Mouse (Mus musculus) liver, embryonic 11.5 days (tissue): ENCODE results near the gene Gemin7. TPM values are rescaled to one million over a fixed set of nuclear protein-coding genes. Genes with fewer than 3 reads are reported as not detected.
"Not testable (repeated sequence)": the region's sequence is repeated elsewhere in the genome, so short reads cannot be mapped to it uniquely, and the experiment has no call there.

Experiments used
- ATAC-seq: fragments of 200-750 bp; cut with Nextera tagmentation; replicated peaks from 2 replicates; pipeline ENCODE4 v1.8.0; 2017; ENCODE audit warnings: moderate number of reproducible peaks, mild to moderate bottlenecking, moderate TSS enrichment, moderate library complexity; ENCODE audit not compliant: low FRiP score
- DNase-seq: peaks from one replicate; pipeline ENCODE4 v3.0.0-alpha.2; 2017; ENCODE audit warnings: low spot score
- H3K27ac ChIP-seq: fragments of 300-500 bp; sonication (generic); 2 replicates; pipeline ENCODE4 v1.5.1; 2014; ENCODE audit warnings: mild to moderate bottlenecking, low read depth, low read length, control low read depth
- H3K27me3 ChIP-seq: fragments of 300-500 bp; sonication (generic); replicated peaks from 2 replicates; pipeline ENCODE4 v1.6.1; 2014; ENCODE audit warnings: low read length, mixed read lengths; ENCODE audit not compliant: control insufficient read depth, insufficient read depth
- H3K36me3 ChIP-seq: fragments of 300-500 bp; sonication (generic); 2 replicates; pipeline ENCODE4 v1.6.1; 2014; ENCODE audit warnings: mild to moderate bottlenecking, low read length, moderate library complexity, mixed read lengths; ENCODE audit not compliant: control insufficient read depth, insufficient read depth
- H3K4me1 ChIP-seq: fragments of 300-500 bp; sonication (generic); replicated peaks from 2 replicates; pipeline ENCODE4 v1.6.1; 2014; ENCODE audit warnings: low read length, mixed read lengths; ENCODE audit not compliant: control insufficient read depth, insufficient read depth
- H3K4me2 ChIP-seq: fragments of 300-500 bp; sonication (generic); 2 replicates; pipeline ENCODE4 v1.6.1; 2014; ENCODE audit warnings: mild to moderate bottlenecking, control low read depth, moderate library complexity
- H3K4me3 ChIP-seq: fragments of 300-500 bp; sonication (generic); 2 replicates; pipeline ENCODE4 v1.5.1; 2014; ENCODE audit warnings: low read depth, low read length, control low read depth
- H3K9ac ChIP-seq: fragments of 300-500 bp; sonication (generic); 2 replicates; pipeline ENCODE4 v1.6.1; 2014; ENCODE audit warnings: low read depth, low read length, control low read depth
- H3K9me3 ChIP-seq: fragments of 300-500 bp; sonication (generic); 2 replicates; pipeline ENCODE4 v1.6.1; 2016; ENCODE audit warnings: low read length, inconsistent platforms, mixed read lengths; ENCODE audit not compliant: control insufficient read depth
- WGBS: fragments of 180-500 bp; shearing (Covaris S2); extraction: QIAGEN DNeasy Blood & Tissue Kit; methylation state at CpG from one replicate; pipeline ENCODE4 v1.1.7; 2014; 5-methylcytosine and 5-hydroxymethylcytosine counted together
- polyA plus RNA-seq: library from polyadenylated mRNA; unstranded; fragments of >200 nt; fragmentation: Nextera tagmentation; extraction: Ambion mirVana; gene quantifications from 2 replicates; pipeline ENCODE4 v1.2.1, GENCODE M21; 2014

Gene Gemin7
- polyA plus RNA-seq, 1 experiment from 2014 or later, result 142 TPM

GRCm38 (mm10) chr7:19607291-19607690, 29.9 kb upstream of the Gemin7 start:
- no peaks in the 10 kb centered on the region for H3K9me3 ChIP-seq
- H3K27ac ChIP-seq, result no peak overlapping the region
- H3K4me3 ChIP-seq, result no peak overlapping the region
- peaks cover 4% of the 10 kb centered on the region; the same call in 1 of the 2 replicates for H3K36me3 ChIP-seq
- no peak overlapping the region for H3K4me2 ChIP-seq
- no peaks in the 10 kb centered on the region for H3K27me3 ChIP-seq
- DNase-seq, result no peak
- no peak for ATAC-seq
- WGBS, result 77% methylated on average over 5 of the region's 5 CpGs
- H3K4me1 ChIP-seq, result peaks cover 15% of the 10 kb centered on the region
- no peak overlapping the region for H3K9ac ChIP-seq

DNA sequence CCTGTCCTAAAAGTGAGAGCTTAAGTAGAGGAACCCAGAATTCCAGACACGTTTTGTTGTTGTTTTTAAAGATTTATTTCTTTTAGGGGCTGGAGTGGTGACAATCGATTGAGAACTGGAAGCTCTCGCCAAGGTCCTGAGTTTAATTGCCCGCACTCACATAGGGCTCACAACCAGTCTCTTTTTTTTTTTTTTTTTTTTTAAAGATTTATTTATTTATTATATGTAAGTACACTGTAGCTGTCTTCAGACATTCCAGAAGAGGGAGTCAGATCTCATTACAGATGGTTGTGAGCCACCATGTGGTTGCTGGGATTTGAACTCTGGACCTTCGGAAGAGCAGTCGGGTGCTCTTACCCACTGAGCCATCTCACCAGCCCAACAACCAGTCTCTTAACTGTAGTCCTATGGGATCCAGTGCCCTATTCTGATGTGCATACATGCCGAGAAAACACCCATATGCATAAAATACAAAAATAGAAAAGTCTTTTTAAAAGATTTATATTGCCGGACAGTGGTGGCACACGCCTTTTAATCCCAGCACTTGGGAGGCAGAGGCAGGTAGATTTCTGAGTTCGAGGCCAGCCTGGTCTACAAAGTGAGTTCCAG, 27.3 kb upstream of the Gemin7 start:
- not testable (repeated sequence) for H3K27me3 ChIP-seq, H3K27ac ChIP-seq, H3K9ac ChIP-seq, H3K36me3 ChIP-seq, ATAC-seq, H3K9me3 ChIP-seq, DNase-seq
- WGBS, result 55% methylated on average over 10 of the region's 10 CpGs
- Histone ChIP-seq H3K4me1 (peaks cover 20% of the 10 kb centered on the region), H3K4me2 (peak overlapping the region; percentile 94), H3K4me3 (peak overlapping the region; percentile 91)

DNA sequence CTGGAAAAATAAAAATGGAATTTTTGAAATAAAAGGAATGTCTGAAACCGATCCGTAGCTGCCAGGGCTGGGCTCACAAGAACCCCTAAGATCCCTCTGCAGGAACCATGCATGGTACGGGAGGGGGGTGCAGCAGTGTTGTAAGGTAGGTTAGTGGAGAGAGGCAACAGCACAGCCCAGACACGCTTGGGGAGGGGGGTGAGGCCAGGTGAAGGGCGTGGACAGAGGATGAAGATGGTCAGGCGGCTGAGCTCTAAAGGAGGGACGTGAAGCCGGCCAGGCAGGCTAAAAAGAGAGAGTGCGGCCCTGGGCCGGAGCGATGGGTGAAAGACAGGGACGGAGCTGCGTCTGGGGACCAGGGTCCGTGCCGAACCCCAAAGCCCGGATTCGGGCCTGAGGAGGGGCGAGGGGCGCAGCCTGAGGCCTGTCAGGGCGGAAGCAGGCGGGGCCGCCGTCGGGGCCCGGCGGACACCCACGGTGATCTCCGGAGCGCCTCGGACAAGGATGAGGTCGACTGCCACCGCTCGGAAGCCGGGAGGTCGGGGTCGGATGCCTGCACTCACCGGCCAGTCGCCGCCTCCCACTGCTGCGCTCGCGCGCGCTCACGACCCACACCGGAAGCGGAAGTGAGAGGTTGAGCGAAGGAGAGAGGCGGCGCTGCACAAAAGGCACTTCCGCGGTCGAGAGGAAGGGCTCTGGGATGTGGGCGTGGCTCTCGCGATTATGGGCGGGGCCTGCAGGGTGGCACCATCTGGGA, 26.6 kb upstream of the Gemin7 start, which contains the start of gene Clasrp:
Gene Clasrp, minus strand, starts transcription at position 638 of the 757 bp plus-strand sequence.
- Histone ChIP-seq H3K27ac (peak within 1 kb of the TSS; percentile 62), H3K36me3 (peaks cover 14% of the 10 kb centered on the region), H3K27me3 (no peaks in the 10 kb centered on the region), H3K4me2 (peak within 1 kb of the TSS; percentile 94), H3K9me3 (no peaks in the 10 kb centered on the region), H3K9ac (peak within 1 kb of the TSS; percentile 94), H3K4me1 (peaks cover 20% of the 10 kb centered on the region), H3K4me3 (peak within 1 kb of the TSS; percentile 91)
- ATAC-seq, result peak; percentile 93
- peak; percentile 95 for DNase-seq
- 1% methylated on average over 57 of the region's 57 CpGs for WGBS

DNA sequence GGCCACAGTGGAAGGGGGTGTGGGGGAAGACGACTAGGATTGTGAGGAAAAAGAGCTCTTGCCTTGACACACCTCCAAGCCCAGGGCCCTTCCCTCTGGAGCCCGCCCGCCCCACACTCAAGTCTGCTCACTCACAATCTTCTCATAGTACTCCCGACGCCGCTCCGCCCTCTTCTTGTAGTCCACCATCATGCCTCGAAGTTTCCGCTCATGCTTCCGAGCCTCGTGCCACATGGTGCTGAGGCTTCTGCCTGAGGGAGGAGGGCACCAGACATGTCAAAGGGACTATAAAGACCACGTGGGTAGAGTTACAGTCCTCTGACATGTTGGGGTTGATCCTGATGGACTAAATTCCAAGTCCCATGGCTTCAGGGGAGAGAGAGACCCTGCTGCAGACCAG, 25.7 kb upstream of the Gemin7 start:
- H3K36me3 ChIP-seq, result peaks cover 18% of the 10 kb centered on the region
- H3K4me2 ChIP-seq, result peak overlapping the region; percentile 94
- peak overlapping the region; percentile 91 for H3K4me3 ChIP-seq
- ATAC-seq, result no peak
- 81% methylated on average over 12 of the region's 12 CpGs for WGBS
- H3K4me1 ChIP-seq, result peaks cover 20% of the 10 kb centered on the region
- no peaks in the 10 kb centered on the region for H3K27me3 ChIP-seq
- peak overlapping the region; percentile 94 for H3K9ac ChIP-seq
- H3K27ac ChIP-seq, result no peak overlapping the region
- no peak for DNase-seq
- H3K9me3 ChIP-seq, result no peaks in the 10 kb centered on the region

- 76% methylated on average over 5 of the region's 5 CpGs for WGBS
- H3K36me3 ChIP-seq, result peaks cover 20% of the 10 kb centered on the region
- no peaks in the 10 kb centered on the region for H3K27me3 ChIP-seq
- no peak overlapping the region for H3K9ac ChIP-seq
- ATAC-seq, result no peak
- H3K4me1 ChIP-seq, result peaks cover 20% of the 10 kb centered on the region
- H3K4me3 ChIP-seq, result no peak overlapping the region
- no peak overlapping the region for H3K27ac ChIP-seq
- no peaks in the 10 kb centered on the region for H3K9me3 ChIP-seq
- no peak overlapping the region; the same call in 1 of the 2 replicates for H3K4me2 ChIP-seq
- DNase-seq, result no peak
These were observed 23.2 kb upstream of the Gemin7 start for GRCm38 (mm10) chr7:19600562-19600961.

DNA sequence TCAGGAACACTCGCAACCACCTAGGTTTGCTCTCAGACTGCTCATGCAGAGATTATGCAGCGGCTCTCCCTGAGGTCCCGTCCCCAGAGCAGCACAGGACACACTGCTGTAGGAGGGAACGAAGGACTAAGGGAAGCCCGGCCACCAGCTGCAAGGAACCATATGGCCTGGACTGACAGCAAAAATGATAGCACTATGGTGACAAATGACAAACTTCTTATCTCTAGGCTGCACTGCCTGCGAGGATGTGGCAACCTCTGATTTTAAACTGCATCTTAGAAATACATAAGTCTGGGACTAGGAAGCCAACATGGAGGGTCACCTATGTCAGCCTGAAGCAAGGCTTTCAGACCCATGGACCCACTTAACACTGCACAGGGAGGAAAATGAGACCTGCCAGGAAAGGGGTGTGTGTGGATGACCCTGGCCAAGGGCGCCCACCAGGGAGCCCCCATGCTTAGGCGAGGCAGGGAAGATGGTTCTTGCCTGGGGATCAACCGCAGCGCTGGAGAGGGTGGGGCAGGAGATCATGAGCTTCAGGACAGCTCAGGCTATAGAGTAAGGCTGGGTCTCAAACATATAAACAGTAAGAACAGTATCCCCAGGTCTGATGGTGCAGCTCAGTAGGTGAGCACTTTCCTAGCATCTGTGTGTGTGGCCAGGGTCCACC, 15.8 kb upstream of the Gemin7 start:
- Histone ChIP-seq H3K27ac (no peak overlapping the region), H3K36me3 (peaks cover 43% of the 10 kb centered on the region), H3K9me3 (no peaks in the 10 kb centered on the region), H3K4me2 (no peak overlapping the region), H3K4me3 (no peak overlapping the region), H3K4me1 (peaks cover 16% of the 10 kb centered on the region), H3K27me3 (no peaks in the 10 kb centered on the region), H3K9ac (no peak overlapping the region)
- 59% methylated on average over 10 of the region's 10 CpGs for WGBS
- peak; percentile 77 for ATAC-seq
- no peak for DNase-seq

DNA sequence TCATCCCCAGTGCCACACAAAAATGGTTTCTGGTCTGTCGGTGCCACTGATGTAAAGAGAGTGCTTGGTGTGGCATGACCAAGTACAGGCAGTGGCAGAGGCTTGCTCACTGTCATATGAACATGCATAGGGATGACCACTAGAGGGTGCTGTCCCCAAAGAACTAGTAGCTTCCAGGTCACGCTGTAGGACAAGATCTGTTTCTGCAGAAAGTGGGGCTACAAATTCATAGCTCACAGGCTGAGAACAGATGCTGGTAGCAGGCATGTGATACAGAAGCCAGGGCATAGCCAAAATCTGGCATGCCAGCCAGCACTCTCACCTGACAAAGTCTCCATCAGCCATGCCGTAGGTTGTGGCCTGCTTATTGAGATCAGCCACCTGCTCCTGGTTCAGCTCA, 12.5 kb upstream of the Gemin7 start:
- Histone ChIP-seq H3K27ac (no peak overlapping the region), H3K9me3 (no peaks in the 10 kb centered on the region), H3K9ac (no peak overlapping the region), H3K36me3 (peaks cover 62% of the 10 kb centered on the region), H3K27me3 (no peaks in the 10 kb centered on the region), H3K4me3 (no peak overlapping the region), H3K4me1 (peaks cover 16% of the 10 kb centered on the region), H3K4me2 (no peak overlapping the region)
- ATAC-seq (peak; percentile 53), DNase-seq (peak; percentile 57)
- WGBS, result 63% methylated on average over 3 of the region's 3 CpGs

- ATAC-seq (no peak), DNase-seq (peak; percentile 44)
- H3K4me2 ChIP-seq, result no peak overlapping the region
- 50% methylated on average over 3 of the region's 3 CpGs for WGBS
- peaks cover 16% of the 10 kb centered on the region for H3K4me1 ChIP-seq
- no peak overlapping the region for H3K27ac ChIP-seq
- H3K9me3 ChIP-seq, result no peaks in the 10 kb centered on the region
- H3K27me3 ChIP-seq, result no peaks in the 10 kb centered on the region
- no peak overlapping the region for H3K4me3 ChIP-seq
- H3K36me3 ChIP-seq, result peaks cover 66% of the 10 kb centered on the region
- no peak overlapping the region for H3K9ac ChIP-seq
These were observed 11.8 kb upstream of the Gemin7 start for GRCm38 (mm10) chr7:19589207-19589606.
